ENCODE assay signal across 26 mouse cellular contexts in the genomic region with DNA sequence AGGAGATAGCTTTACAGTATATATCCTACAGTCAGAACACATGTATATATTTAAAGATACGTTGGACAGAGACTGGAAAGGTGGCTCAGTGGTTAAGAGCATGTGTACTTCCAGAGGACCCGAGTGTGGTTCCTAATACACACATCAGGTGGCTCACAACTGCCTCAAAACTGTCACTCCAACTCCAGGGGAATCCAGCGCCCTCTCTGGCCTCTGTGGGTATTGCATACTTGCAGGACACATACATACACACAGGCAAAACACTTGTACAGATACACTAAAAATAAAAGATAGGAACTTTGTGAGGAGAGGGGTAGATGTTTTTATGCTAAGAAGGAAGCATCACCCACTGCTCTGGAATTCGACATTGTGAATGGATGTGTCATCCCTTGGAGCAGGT. TPM values are rescaled to one million over a fixed set of nuclear protein-coding genes. Genes with fewer than 3 reads are reported as not detected.
A peak's percentile ranks its signal among the peaks of the same experiment; 100 is the strongest.
DNase-seq lines count a peak whose midpoint lies in the region; ATAC-seq and TF ChIP-seq lines count a peak whose summit lies in the region.
"Had no signal": no experiment of that assay in that cellular context is flagged by ENCODE, and none has a peak within 500 bp of the region (broad histone marks: within the 10 kb centered on the region; RNA-seq: fewer than 3 reads in every experiment).

No protein-coding gene starts in this region.

- H3K9ac ChIP-seq in hindbrain, postnatal 0 days (replicated peaks; ENCODE audit: low read length), result no peak overlapping the region
- H3K9ac ChIP-seq in midbrain, postnatal 0 days (replicated peaks; ENCODE audit: low read length, poor library complexity, severe bottlenecking), result no peak overlapping the region
- H3K9ac ChIP-seq: forebrain, embryonic 13.5 days; heart, embryonic 13.5 days; hindbrain, embryonic 14.5 days; kidney, embryonic 15.5 days; limb, embryonic 15.5 days; midbrain, embryonic 12.5 days had no signal

- DNase-seq in hindbrain, postnatal 0 days (ENCODE audit: low spot score), result no peak
- DNase-seq in hindbrain, embryonic 10.5 days (ENCODE audit: low spot score), result no peak
- no peak for DNase-seq in midbrain, postnatal 0 days (ENCODE audit: low spot score)
- no peak for DNase-seq in midbrain, embryonic 10.5 days (ENCODE audit: low spot score)
- DNase-seq in Patski (ENCODE audit: low read depth, low spot score), result no peak
- DNase-seq in testis, postnatal 10 days (ENCODE audit: low spot score), result peak; percentile 51
- no peak for DNase-seq in spleen, postnatal 4 days (ENCODE audit: low spot score in 2 of 2)
- DNase-seq: adrenal gland, postnatal 14 days; cerebellum, adult 8-10 months; gastrocnemius, postnatal 25 days; heart, adult 18-20 months; heart, postnatal 36 days; kidney, postnatal 36 days; layer of hippocampus, adult 9-11 months; left cerebral cortex, postnatal 4 days; lung, adult 18-20 months; lung, postnatal 10 days; right cerebral cortex, postnatal 14 days; thymus, adult 2 months; thymus, postnatal 4 days had no signal

- H3K36me3 ChIP-seq in hindbrain, postnatal 0 days (ENCODE audit: insufficient read depth, low read length), result no peaks in the 10 kb centered on the region
- H3K36me3 ChIP-seq in hindbrain, embryonic 10.5 days, result no peaks in the 10 kb centered on the region
- H3K36me3 ChIP-seq in midbrain, postnatal 0 days (ENCODE audit: insufficient read depth, low read length), result no peaks in the 10 kb centered on the region
- H3K36me3 ChIP-seq in midbrain, embryonic 10.5 days, result no peaks in the 10 kb centered on the region
- H3K36me3 ChIP-seq: heart, embryonic 13.5 days; kidney, embryonic 15.5 days; limb, embryonic 15.5 days; midbrain, embryonic 12.5 days had no signal

- 85% methylated on average over 4 of the region's 4 CpGs for WGBS in hindbrain, postnatal 0 days
- WGBS in hindbrain, embryonic 10.5 days, result 84% methylated on average over 4 of the region's 4 CpGs
- WGBS in midbrain, postnatal 0 days, result 84% methylated on average over 4 of the region's 4 CpGs
- 85% methylated on average over 4 of the region's 4 CpGs for WGBS in midbrain, embryonic 10.5 days

- no peak overlapping the region for H3K27ac ChIP-seq in hindbrain, postnatal 0 days
- no peak overlapping the region for H3K27ac ChIP-seq in hindbrain, embryonic 10.5 days
- H3K27ac ChIP-seq in midbrain, postnatal 0 days (ENCODE audit: low read depth, low read length), result no peak overlapping the region
- H3K27ac ChIP-seq in midbrain, embryonic 10.5 days (replicated peaks), result no peak overlapping the region
- H3K27ac ChIP-seq: forebrain, embryonic 13.5 days; heart, embryonic 13.5 days; hindbrain, embryonic 14.5 days; kidney, embryonic 15.5 days; limb, embryonic 15.5 days; midbrain, embryonic 12.5 days had no signal

- in situ Hi-C loops in Patski (cut with MboI; ENCODE audit: low pct_unique_long_range_greater_than_20kb), result no loop called here

- no peak overlapping the region for H3K4me2 ChIP-seq in hindbrain, postnatal 0 days (ENCODE audit: low read depth, low read length)
- no peak overlapping the region for H3K4me2 ChIP-seq in midbrain, postnatal 0 days (ENCODE audit: low read depth, low read length, poor library complexity, severe bottlenecking)
- H3K4me2 ChIP-seq: forebrain, embryonic 13.5 days; heart, embryonic 13.5 days; hindbrain, embryonic 14.5 days; kidney, embryonic 15.5 days; limb, embryonic 15.5 days; midbrain, embryonic 12.5 days had no signal

- CTCF ChIA-PET in Patski (lab: Charles Lee), result no interaction called here

- no peak for ATAC-seq in hindbrain, postnatal 0 days
- no peak for ATAC-seq in midbrain, postnatal 0 days (ENCODE audit: low FRiP score)
- no peak for ATAC-seq in Patski
- ATAC-seq: forebrain, embryonic 13.5 days had no signal

- no peaks in the 10 kb centered on the region for H3K9me3 ChIP-seq in hindbrain, postnatal 0 days (ENCODE audit: low read length)
- H3K9me3 ChIP-seq in hindbrain, embryonic 10.5 days, result peaks cover 14% of the 10 kb centered on the region
- no peaks in the 10 kb centered on the region for H3K9me3 ChIP-seq in midbrain, postnatal 0 days (ENCODE audit: low read length)
- H3K9me3 ChIP-seq in midbrain, embryonic 10.5 days (replicated peaks), result peaks cover 7% of the 10 kb centered on the region
- H3K9me3 ChIP-seq: forebrain, embryonic 13.5 days; limb, embryonic 15.5 days had no signal

- H3K4me3 ChIP-seq in hindbrain, postnatal 0 days (ENCODE audit: low read length), result no peak overlapping the region
- H3K4me3 ChIP-seq in hindbrain, embryonic 10.5 days, result no peak overlapping the region
- no peak overlapping the region for H3K4me3 ChIP-seq in midbrain, postnatal 0 days (ENCODE audit: low read depth, low read length)
- H3K4me3 ChIP-seq in midbrain, embryonic 10.5 days, result no peak overlapping the region
- H3K4me3 ChIP-seq: forebrain, embryonic 13.5 days; heart, embryonic 13.5 days; kidney, embryonic 15.5 days; limb, embryonic 15.5 days; midbrain, embryonic 12.5 days had no signal

- peak; percentile 38 for TF ChIP-seq CTCF in hindbrain, postnatal 0 days (IDR thresholded peaks at IDR 0.05; ENCODE audit: low read depth)
- peak; percentile 28 for TF ChIP-seq CTCF in midbrain, postnatal 0 days (IDR thresholded peaks at IDR 0.05)
- peak; percentile 33 for TF ChIP-seq CTCF in Patski (IDR thresholded peaks at IDR 0.05)

- H3K4me1 ChIP-seq in hindbrain, postnatal 0 days (ENCODE audit: insufficient read depth, low read length), result no peaks in the 10 kb centered on the region
- H3K4me1 ChIP-seq in hindbrain, embryonic 10.5 days (replicated peaks), result peaks cover 4% of the 10 kb centered on the region
- no peaks in the 10 kb centered on the region for H3K4me1 ChIP-seq in midbrain, postnatal 0 days (ENCODE audit: insufficient read depth, low read length)
- H3K4me1 ChIP-seq in midbrain, embryonic 10.5 days, result peaks cover under 1% of the 10 kb centered on the region; the same call in 1 of the 2 replicates
- H3K4me1 ChIP-seq: kidney, embryonic 15.5 days; limb, embryonic 15.5 days had no signal

- H3K27me3 ChIP-seq in hindbrain, postnatal 0 days (ENCODE audit: insufficient read depth, low read length), result no peaks in the 10 kb centered on the region
- no peaks in the 10 kb centered on the region for H3K27me3 ChIP-seq in hindbrain, embryonic 10.5 days (ENCODE audit: insufficient read depth, poor library complexity, severe bottlenecking)
- H3K27me3 ChIP-seq in midbrain, postnatal 0 days (ENCODE audit: insufficient read depth, low read length), result no peaks in the 10 kb centered on the region
- no peaks in the 10 kb centered on the region for H3K27me3 ChIP-seq in midbrain, embryonic 10.5 days (ENCODE audit: low read depth, poor library complexity, severe bottlenecking)
- H3K27me3 ChIP-seq in Patski, result no peaks in the 10 kb centered on the region
- H3K27me3 ChIP-seq: forebrain, embryonic 13.5 days; heart, embryonic 13.5 days; kidney, embryonic 15.5 days; limb, embryonic 15.5 days; midbrain, embryonic 12.5 days had no signal

- POLR2A ChIA-PET in Patski (lab: Charles Lee), result no interaction called here

RNA-seq across cellular contexts. Expression of gene Lyrm7, which starts 34.9 kb away (rescaled TPM):
- total RNA-seq in hindbrain, postnatal 0 days (2014; rRNA removed), result 2.6 and 3.1 TPM in 2 replicates
- 5.1 and 5.7 TPM in 2 replicates for polyA plus RNA-seq in hindbrain, postnatal 0 days (2015; fragmentation: Nextera tagmentation; extraction: Ambion mirVana)
- 3.0 and 5.2 TPM in 2 replicates for polyA plus RNA-seq in hindbrain, embryonic 10.5 days (2016; fragmentation: Nextera tagmentation; extraction: Ambion mirVana)
- total RNA-seq in midbrain, postnatal 0 days (2014; rRNA removed), result 3.2 and 5.2 TPM in 2 replicates
- polyA plus RNA-seq in midbrain, postnatal 0 days (2015; fragmentation: Nextera tagmentation; extraction: Ambion mirVana), result 7.9 and 8.8 TPM in 2 replicates
- 4.7 and 6.5 TPM in 2 replicates for polyA plus RNA-seq in midbrain, embryonic 10.5 days (2016; fragmentation: Nextera tagmentation; extraction: Ambion mirVana)
- 16.3 TPM for polyA plus RNA-seq in Patski (2021)

RNA-seq across cellular contexts. Expression of gene Cdc42se2, which starts 38.3 kb away (rescaled TPM):
- 141 and 144 TPM in 2 replicates for total RNA-seq in hindbrain, postnatal 0 days (2014; rRNA removed)
- polyA plus RNA-seq in hindbrain, postnatal 0 days (2015; fragmentation: Nextera tagmentation; extraction: Ambion mirVana), result 139 TPM in 2 replicates
- 212 and 247 TPM in 2 replicates for polyA plus RNA-seq in hindbrain, embryonic 10.5 days (2016; fragmentation: Nextera tagmentation; extraction: Ambion mirVana)
- 134 and 137 TPM in 2 replicates for total RNA-seq in midbrain, postnatal 0 days (2014; rRNA removed)
- 130 and 134 TPM in 2 replicates for polyA plus RNA-seq in midbrain, postnatal 0 days (2015; fragmentation: Nextera tagmentation; extraction: Ambion mirVana)
- polyA plus RNA-seq in midbrain, embryonic 10.5 days (2016; fragmentation: Nextera tagmentation; extraction: Ambion mirVana), result 229 and 253 TPM in 2 replicates
- polyA plus RNA-seq in Patski (2021), result 66.1 TPM

RNA-seq across cellular contexts. Expression of gene Hint1, which starts 40.4 kb away (rescaled TPM):
- total RNA-seq in hindbrain, postnatal 0 days (2014; rRNA removed), result 521 and 547 TPM in 2 replicates
- 1,077 and 1,085 TPM in 2 replicates for polyA plus RNA-seq in hindbrain, postnatal 0 days (2015; fragmentation: Nextera tagmentation; extraction: Ambion mirVana)
- polyA plus RNA-seq in hindbrain, embryonic 10.5 days (2016; fragmentation: Nextera tagmentation; extraction: Ambion mirVana), result 626 and 627 TPM in 2 replicates
- total RNA-seq in midbrain, postnatal 0 days (2014; rRNA removed), result 475 and 586 TPM in 2 replicates
- 1,006 and 1,130 TPM in 2 replicates for polyA plus RNA-seq in midbrain, postnatal 0 days (2015; fragmentation: Nextera tagmentation; extraction: Ambion mirVana)
- polyA plus RNA-seq in midbrain, embryonic 10.5 days (2016; fragmentation: Nextera tagmentation; extraction: Ambion mirVana), result 625 and 682 TPM in 2 replicates
- polyA plus RNA-seq in Patski (2021), result 815 TPM
